Mouse (Mus musculus) cerebellum, postnatal 10 days (tissue): ENCODE measurements around the gene Zfand6.
A peak's percentile ranks its signal among the peaks of the same experiment; 100 is the strongest.

Experiments used
- DNase-seq, 2 experiments: peaks; one replicate each; pipeline ENCODE4 v3.0.0; 2021; ENCODE audit warnings: mixed read lengths in 2 of 2

The Zfand6 gene

DNA sequence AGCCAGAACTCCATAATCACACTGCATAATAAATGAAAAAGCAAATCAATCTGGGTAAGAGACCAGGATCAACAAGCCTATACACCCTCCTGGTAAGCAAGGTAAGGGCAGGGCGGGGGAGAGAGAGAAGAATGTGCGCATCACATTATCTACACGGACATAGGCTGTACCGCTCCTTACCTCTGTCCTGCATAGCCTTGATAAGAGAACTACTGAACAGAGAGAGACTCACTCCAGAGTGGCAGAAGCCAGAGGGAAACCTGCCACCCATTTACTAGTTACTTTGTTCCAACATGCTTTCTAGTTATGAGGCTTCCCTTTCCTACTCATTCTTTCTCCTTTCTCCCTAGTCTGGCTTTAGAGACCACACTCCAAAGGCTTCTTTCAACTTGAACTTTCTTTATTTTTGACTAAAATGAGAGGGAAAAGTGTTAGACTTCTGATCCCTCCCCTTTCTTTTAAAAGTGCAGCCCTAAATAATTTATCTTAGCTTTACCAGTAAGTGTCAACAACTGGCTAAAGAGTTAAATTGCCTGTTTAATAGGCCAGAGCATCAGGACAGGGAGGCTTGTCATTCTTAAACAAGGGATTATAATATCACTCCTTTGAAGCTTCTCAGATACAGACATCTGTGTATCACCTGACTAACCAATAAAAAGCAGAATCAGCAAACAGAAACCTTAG, 38.3 kb downstream of the Zfand6 start:
- no peak for DNase-seq

DNA sequence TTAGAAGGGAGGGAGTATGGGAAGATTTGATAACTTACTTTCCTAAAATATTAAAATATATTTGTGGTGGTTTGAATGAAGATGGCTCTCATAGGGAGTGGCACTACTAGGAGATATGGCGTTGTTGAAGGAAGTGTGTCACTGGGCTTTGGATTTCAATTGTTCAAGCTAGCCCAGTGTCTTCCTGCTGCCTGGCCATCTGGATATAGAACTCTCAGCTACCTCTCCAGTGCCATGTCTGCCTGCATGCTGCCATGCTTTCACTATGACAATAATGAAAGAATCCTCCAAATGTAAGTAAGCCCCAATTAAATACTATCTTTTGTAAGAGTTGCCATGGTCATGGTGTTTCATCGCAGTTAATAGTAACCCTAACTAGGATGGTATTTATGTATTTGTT, 40.7 kb downstream of the Zfand6 start:
- peak; percentile 27 to 42 for DNase-seq

DNA sequence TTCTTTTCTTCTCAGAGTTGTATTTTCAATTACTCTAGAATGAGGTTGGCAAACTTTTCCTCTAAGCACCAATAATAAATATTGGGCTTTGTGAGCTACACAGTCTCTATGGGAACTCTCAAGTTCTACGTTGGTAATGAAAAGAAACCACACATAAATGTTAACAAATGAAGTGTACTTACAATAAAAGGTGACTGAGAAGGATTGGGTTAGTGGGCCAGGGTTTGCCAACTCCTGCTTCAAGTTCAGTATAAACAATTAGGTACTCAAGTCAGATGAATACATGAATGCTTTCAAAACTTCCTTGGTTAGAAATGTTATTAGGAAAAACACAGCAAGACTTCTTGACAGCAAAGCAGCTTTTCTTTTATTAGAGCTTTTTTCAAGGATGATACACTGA, 43.5 kb downstream of the Zfand6 start:
- no peak for DNase-seq

DNA sequence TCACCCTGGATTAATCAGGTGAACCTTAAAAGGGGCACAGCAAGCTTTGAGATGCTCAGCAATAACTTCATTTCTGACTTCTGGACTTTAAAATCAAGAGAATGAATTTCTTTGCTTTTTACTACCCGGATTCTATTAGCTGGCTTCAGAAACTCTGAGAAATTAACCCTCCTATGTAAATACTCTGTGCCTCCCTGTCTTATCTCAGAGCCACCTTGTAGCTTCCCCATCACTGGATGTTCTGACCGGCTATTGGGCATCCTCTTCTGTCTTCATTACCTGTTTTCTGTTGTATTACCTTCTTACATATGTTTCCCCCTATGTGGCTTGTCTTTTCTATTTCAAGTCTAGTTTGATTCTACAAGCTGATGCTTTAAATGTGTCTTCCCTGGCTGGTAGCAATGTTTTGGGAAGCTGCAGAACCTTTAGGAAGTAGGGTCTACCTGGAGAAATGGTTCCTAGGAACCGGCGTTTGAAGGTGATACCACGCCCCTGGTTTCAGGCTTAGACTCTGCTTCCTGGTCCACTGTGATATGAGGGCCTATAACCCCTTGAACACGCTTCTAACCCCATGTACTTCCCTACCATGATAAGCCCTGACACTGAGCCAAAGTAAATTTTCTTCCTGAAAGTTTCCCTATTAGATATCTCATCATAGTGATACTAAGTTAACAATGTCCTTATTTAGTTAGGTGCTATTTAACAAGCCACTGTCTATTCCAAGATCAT, 46.3 kb downstream of the Zfand6 start:
- DNase-seq, result no peak

DNA sequence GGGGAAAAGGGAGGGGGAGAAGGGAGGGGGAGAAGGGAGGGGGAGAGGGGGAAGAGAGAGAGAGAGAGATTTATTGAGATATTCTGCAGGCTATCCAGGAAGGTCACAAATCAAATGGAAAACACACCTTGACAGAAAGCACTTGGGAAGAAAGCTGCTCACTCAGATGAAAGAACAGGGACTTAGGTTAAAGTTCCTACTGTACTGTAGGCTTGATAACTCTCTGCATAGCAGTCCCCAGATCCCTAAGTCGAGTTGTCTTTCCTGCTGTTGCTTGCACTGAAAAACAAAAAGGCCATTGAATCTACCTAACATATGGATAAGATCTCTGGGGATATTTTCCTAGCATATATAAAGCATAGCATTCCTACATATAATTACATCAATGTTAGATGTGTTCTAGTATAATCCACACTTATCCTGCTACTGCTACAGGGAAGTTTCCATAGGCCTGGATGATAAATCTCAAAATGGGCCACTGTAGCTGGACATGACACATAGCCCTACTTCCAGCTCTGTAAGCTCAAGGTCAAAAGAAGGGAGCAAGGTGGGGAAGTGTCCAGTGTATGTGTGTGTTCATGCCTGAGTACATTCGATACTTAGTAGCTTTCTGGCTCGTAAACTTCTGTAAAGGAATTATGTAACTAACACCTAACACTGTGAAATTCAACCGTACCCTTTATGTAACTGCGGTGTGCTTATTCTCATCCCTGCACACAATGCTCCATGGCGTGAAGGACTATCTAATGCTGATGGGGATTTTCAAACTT, 47.4 kb downstream of the Zfand6 start:
- no peak for DNase-seq

DNA sequence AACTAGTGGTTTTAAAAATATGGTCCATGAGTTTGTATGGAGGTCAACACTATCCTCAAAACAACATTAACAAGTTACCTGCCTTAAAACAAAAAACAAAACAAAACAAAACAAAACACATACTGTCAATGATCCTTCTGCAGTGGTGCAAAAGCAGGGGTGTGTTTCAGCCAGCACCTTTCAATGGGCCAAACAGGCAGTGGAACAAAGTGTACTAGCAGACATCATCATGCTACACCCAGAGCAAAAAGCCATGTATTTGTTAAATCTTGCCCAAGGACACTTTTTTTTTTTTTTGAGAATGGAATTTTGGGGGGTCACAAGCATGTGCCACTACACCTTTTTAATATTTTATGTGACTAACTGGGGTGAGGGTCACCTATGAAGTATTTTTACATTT, 52.8 kb downstream of the Zfand6 start:
- no peak for DNase-seq

DNA sequence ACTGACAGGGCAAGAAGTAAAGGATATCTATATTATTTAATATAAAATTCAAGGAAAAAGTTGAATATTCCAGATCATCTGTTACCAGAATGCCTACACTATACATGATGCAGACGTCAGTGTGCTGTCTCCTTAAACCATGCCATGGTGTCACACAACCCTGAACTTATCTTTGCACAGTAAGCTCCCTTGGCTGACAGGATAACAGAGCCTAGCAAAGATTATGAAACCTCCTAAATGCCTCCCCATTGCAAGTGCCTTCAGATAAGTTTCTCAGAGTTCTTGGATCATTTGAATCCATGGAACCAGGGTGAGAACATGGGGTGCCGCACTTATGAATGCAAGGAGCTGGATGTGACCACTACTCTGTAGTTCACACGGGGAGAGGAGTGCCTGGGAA, 57.9 kb downstream of the Zfand6 start:
- no peak for DNase-seq

DNA sequence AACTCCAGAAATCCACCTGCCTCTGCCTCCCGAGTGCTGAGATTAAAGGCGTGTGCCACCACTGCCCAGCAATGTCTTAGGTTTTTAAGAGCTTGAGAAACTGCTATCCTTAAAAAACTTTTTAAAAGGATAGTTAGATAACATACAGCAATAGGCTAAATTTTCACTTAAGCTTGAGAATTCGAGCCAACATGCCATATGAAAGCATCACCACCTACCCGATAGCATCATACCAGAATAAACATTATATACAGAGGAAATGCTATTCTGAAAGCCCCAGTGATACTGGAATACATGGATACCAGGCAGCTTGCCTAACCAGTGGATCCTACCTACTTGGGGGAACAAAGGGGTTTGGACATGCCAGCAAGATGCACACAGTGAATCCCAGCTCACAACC, 66.0 kb downstream of the Zfand6 start:
- no peak for DNase-seq

DNA sequence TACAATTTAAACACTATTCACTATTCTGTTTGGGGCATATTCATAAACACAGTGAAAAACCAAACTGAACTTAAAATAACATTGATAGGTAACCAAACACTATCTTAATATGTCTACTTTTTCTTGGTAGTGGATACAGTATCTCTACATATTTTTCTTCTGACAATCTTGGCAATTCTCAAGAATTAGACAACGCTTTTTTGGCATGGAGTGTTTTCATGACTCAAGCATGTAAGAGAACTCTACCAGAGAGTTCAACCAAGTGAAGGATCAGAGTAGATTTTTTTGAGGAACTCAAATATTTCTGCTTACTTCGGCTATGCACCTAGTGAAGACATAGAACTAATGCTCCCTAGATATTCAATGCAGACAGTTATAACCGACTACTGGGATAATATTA, 68.8 kb downstream of the Zfand6 start:
- no peak for DNase-seq

DNA sequence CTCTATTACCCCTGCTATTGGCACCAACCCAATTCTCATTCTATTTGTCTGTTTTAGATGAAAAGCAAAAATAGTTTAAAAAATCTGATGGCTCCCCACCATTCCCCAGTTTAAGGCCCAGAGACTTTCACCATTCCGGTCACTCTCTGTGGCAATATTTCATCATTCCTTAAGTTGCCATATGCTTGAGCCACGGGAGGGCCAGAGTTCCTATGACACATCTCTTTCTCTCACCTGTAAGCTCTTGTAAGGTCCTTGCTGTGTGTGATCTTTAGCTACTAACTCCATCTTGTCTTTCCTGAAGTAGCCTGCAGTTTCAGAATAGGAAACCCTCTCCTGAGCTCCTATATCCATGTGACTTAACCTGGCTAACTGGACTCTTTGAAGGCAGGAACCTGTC, 70.8 kb downstream of the Zfand6 start:
- no peak for DNase-seq

DNA sequence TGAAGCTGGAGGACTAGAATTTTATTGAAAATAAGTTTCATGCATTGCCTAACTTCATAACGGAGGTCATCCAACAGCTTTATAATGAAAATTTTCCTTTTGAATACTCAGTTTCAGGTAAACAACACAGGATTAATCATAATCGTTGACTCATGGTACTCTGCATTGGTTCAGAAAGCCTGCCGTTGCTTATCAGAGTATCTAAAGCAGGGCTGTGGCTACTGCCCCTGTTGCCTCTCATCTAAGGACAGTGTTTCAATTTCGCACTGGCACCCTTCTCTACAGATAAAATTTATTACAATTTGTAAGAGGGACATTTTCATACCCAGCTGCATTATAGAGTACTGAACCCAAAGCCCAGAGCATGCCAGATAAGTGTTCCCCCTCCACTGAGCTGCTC, 77.3 kb downstream of the Zfand6 start:
- no peak for DNase-seq

DNA sequence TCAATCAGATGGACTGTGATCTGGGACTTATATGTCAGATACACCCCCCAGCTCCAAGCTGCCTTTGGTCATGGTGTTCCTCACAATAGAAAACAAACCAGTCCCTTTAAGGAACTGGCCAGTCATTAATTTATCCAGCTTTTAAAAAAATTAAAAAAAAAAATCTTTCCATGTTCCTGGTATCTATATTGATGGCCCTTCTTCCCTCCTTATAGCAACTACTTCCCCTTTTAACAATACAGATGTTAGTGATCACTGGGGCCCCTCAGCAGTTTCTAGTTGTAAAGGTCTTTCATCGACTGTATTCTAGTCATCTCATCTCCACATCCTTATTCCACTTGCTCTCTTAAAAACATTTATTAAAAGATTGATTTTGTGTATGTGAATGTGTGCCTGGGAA, 78.2 kb downstream of the Zfand6 start:
- no peak for DNase-seq

DNA sequence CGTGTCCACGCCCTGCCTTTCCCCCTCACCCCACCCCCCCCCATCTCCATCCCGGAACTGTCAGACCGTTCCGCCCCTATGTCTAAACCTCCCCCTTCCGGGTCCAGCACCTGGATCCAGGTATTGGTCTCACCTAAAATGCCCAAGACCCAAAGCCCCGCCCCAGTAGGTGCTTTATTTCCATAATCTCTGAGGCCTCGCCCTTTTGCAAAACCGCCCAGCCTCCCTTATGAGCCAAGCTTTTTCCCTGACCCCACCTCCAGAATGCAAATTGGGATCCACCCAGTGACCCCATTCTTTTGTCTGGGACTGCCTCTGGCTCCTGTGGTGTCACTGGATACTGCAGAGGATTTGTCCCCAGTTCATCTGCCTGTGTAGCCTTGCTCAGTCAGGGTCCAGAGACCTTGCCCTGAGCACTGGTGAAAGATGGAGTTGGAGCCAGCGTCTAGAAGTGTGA, 83.4 kb downstream of the Zfand6 start, which contains the start of gene Fah:
Fah (minus strand) TSS at position 430 of the 457 bp plus-strand sequence.
- DNase-seq, result peak; percentile 57 to 63

DNA sequence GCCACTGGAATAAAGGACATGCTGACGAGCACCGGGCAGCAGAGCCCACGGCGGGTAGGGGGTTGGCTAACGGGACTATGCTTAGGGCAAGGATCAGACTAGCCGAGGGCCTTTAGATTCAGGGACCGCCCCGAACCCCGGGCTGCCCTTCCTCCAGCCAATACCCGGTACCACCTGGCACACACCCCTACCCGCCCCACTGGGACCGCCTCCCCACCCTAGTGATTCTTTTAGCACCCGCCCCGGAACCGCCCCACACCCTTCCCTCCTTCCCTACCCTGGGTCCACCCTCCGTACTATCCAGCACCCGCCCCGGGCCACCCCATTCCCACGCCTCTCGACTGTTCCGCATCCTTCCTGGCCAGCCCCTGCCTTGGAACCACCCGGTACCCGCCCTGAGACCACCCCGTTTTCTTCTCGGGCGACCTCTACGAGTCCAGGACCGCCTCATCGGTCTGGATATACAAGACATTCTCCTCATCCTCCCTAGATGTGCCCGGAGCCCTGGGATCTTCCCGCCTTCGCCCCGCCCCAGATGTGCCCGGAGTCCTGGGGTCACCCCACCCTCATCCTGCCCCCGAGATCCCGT, 84.0 kb downstream of the Zfand6 start:
- peak; percentile 88 to 91 for DNase-seq

DNA sequence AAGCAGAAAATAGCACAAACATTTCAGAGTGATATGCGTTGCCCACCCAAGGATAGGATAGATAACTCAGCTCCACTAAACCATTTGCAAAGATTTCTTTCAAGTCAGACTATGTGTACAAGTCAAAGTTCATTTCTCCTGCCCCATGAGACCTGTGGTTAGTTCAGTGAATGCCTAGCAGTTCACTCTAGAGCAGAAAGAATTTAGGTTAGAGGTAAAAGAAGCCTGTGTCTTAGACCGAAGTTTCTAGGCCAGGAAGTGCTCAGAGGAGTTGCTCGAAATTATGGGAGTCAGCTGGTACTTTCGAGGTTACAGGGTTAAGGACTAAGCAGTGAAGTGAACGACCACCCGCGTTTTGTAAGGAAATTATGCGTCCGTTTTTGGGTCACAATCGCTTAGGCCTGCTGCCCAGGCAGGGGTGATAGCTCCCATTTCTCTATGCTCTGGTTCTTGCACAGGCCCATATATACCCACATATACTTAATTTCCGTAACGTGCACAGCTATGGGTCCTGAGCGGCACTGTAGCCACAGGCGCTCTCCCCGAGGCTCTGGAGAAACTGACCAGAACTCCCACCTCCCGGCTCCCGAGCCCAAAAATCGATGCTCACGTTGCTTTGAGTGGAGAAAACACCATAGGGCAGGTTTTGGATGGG, 84.6 kb downstream of the Zfand6 start:
- no peak for DNase-seq

DNA sequence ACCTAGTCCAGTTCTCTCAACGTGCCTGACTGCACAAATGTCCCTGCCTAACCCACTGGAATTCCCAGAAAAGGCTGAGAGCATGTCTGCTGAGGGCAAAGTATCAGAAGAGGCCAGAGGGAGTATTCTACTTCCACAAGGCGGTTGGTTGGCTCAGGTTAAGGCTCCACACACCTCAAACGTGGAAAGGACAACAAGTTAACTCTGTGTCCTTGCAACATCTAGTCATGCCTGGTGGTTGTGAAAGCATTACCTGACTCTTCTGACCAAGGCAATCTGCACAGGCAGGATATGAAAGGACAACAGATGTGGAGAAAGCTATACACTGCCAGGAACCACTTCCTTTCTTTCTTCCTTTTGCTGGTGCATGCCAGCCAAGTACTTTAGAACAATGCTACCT, 85.3 kb downstream of the Zfand6 start:
- DNase-seq, result no peak

DNA sequence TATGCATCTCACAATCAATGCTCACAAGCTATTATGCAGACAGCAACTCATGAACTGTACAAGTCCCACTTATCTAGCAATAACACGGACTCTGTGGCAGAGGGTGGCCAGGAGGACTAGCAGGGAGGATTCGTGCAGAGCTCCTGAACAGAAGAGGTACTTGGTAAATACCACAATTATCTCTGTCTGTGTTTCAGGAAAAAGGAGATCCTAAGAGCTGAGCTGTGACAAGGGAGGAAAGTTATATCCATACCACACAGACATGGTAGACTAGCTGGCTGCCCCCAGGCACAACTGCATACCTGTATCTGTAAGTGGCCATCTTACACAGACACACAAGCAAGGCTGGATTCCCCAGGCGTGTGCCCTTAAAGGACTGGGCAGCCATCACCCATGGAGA, 88.4 kb downstream of the Zfand6 start:
- no peak for DNase-seq

DNA sequence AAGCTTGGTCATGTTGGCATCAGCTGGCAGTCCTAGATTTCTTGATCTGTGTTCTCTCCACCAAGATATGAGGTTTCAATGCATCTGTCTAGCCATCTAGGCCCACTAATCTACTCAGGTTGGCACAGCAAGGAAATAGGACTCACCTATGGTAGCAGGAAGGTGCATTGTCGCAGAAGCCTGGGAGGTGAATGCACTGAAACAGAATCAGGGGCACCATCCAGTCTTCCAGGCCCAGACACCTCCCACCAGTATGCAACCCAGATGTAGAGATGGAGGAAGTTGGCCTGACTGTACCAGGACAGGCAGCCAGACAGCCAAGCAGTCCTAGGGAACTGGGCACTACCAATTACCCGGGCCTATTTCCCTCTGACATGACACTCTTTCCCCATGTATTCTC, 89.1 kb downstream of the Zfand6 start:
- DNase-seq, result no peak

DNA sequence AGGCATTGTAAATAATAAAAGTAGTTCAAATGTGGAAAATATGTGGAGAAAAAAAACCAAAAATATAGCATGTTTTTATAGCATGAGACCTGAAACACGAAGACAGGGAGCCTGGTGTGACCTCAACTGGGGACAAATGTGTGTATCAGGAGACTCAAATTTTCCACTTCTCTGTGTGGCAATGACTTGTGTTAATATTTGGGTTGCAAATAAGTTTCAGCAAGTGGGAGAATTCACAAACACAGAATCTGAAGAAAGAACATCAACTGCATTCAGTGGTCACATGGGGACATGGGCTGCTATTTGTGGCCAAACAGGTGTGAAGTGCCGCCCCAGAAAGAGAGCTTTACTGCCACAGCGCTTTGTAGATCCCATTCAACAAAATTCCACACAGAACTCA, 93.1 kb downstream of the Zfand6 start:
- DNase-seq, result no peak

DNA sequence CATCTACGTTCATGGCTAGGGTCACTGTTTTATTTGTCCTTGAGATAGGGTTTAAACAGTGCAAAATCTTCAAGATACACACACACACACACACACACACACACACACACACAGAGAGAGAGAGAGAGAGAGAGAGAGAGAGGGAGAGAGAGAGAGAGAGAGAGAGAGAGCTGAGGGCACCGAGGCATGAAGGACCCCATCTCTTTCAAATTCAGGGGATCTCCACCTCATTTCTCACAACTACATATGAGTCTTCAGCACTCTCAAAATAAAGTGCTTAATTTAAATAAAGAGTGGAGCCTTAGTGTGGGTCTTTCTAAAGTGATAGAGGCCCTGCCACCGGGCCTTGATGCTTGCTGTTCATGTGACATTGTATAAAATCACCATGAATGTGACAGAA, 93.8 kb downstream of the Zfand6 start:
- no peak for DNase-seq

DNA sequence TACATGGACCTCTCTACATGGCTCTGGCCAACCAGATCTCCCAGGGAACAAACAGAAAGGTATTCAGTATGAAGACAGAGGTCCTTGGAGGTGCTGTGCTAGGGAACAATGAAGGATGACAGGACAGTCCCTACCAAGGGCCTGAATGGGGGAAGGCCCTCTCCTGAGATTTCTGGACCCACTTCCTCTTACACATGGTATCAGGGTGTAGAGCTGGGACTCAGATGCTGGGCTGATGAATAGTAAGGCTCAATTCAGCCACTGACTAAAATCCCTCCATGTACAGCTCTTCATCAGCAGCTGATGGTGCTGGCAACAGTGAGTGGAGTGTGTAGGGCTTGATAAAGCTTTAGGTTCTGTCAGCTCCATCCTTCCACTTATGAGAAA, 94.8 kb downstream of the Zfand6 start:
- no peak for DNase-seq

DNA sequence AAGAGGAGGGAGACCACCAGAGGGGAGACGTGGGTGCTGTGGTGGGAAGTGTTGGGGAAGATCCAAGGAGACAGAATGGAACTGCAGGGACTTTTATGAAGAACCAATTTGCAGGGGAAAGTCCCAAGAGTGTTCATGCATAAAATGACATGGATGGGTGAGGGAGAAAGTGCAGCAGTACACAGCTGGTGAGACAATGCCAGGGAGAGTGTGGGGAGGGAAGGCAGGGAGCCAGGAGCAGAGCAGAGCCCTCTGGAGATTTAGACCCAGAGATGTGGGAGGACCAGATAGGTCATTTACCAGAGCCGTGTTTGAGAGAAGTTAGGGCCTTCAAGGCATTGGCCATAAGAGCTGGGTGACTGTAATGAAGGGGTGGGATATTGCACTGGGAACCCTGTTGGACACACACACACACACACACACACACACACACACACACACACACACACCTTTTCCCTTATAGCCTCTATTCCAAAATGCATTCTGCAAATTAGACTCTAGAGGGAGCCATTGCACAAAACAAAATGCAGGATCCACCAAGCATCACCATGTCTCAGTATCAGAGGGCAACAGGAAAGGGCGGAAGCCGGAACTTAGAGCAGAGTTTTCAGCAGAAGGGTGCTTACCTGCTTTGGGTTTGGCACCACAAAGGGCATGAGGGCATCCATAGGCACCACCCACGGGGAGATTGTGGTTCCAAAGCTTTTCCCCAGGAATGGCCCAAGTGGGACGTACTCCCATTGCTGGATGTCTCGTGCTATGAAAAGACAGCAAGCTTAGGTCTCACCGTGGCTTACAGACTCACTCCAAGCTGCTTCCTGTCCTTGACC, 95.5 kb downstream of the Zfand6 start:
- peak; percentile 63 to 79 for DNase-seq
